Mouse (Mus musculus): ENCODE results near the gene Akirin2. TPM values are rescaled to one million over a fixed set of nuclear protein-coding genes. Genes with fewer than 3 reads are reported as not detected.

Akirin2 gene
- polyA plus RNA-seq, 1 experiment from 2014 or later = 61.3 TPM

DNA sequence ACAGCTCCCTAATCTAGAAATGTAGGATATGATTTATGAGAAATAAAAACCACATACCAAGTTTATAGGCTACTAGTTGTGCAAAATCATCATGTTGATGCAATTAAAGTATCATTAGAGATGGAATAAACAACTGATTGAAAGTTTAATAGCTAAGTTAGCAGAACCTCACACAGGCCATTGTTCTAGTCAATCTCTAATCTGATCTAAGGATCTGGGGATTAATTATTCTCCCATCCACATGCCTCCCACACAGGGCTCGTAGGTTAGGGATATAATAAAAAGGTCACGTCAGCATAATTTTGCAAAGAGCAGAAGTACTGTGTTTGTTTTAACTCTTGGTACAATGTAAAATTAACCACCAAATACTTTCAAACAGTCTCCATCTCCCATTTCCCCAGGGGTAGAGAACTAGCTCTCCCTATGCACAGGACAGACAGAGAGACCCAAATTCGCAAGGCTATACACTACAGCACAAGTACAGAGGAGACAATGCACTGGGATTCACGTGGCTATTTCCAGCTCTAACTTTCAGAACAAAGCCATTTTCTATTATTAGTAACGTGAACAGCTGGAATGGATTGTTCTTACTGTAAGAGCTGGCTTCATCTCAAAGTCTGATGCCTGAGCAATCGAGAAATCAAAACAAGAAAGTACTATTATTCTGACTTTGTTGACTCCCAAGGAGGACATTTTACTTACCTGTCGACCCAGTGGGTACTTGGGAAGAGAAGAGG, 34.3 kb downstream of the Akirin2 start:
- no peak for ATAC-seq (ENCODE audit: insufficient number of reproducible peaks, low FRiP score)
- Histone ChIP-seq H3K27me3 (replicated peaks) (no peaks in the 10 kb centered on the region), H3K4me2 (no peak overlapping the region), H3K9ac (no peak overlapping the region), H3K4me1 (replicated peaks) (peaks cover 12% of the 10 kb centered on the region), H3K9me3 (replicated peaks) (no peaks in the 10 kb centered on the region), H3K4me3 (no peak overlapping the region), H3K27ac (ENCODE audit: poor library complexity, severe bottlenecking) (0 out of 2 replicates have a peak overlapping the region, but pooled peaks have one; percentile 23), H3K36me3 (peaks cover 53% of the 10 kb centered on the region)
- 70% methylated on average over 7 of the region's 7 CpGs for WGBS

DNA sequence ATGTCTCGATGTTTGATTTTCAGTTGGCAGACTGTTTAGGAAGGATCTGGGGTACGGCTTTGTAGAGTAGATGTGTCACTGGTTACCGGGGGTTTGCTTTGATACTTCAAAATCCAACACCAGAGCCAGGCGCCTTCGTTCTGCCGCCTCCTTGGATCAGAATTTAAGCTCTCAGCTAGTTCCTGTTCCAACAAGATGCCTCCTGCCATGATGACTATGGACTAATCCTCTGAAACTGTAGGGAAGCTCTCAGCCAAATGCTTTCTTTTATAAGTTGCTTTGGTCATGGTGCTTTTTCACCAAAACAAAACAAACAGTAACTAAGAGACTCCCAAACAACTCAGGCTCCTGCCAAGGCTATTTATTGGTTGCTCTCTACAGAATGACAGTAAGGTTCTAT, 52.4 kb downstream of the Akirin2 start:
- ATAC-seq (ENCODE audit: insufficient number of reproducible peaks, low FRiP score) = no peak
- Histone ChIP-seq H3K4me1 (replicated peaks) (0 out of 2 replicates have a peak, but pooled peaks cover 5% of the 10 kb centered on the region), H3K27ac (ENCODE audit: poor library complexity, severe bottlenecking) (no peak overlapping the region), H3K4me2 (no peak overlapping the region), H3K36me3 (peaks cover 58% of the 10 kb centered on the region), H3K9ac (no peak overlapping the region), H3K27me3 (replicated peaks) (no peaks in the 10 kb centered on the region), H3K9me3 (replicated peaks) (no peaks in the 10 kb centered on the region), H3K4me3 (no peak overlapping the region)
- WGBS = 92% methylated on average over 6 of the region's 6 CpGs

DNA sequence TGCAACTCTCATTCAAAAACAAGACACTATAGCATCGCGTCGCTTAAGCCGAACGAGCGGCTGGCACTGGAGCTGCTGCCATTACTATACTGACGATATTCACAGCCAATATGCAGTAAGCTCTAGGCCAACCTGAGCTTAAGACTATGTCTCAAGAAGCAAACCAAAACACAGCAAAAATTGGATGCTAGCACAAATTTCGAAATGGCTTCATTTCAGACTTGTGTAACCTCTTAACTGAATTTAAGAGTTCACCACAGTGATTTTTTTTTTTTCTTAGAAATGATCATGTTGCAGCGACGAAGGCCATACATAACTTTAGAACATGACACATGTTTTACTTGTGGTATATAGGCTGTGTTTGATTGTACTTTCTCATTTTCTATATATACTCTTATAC, 55.9 kb downstream of the Akirin2 start:
- peaks cover 46% of the 10 kb centered on the region for H3K36me3 ChIP-seq

DNA sequence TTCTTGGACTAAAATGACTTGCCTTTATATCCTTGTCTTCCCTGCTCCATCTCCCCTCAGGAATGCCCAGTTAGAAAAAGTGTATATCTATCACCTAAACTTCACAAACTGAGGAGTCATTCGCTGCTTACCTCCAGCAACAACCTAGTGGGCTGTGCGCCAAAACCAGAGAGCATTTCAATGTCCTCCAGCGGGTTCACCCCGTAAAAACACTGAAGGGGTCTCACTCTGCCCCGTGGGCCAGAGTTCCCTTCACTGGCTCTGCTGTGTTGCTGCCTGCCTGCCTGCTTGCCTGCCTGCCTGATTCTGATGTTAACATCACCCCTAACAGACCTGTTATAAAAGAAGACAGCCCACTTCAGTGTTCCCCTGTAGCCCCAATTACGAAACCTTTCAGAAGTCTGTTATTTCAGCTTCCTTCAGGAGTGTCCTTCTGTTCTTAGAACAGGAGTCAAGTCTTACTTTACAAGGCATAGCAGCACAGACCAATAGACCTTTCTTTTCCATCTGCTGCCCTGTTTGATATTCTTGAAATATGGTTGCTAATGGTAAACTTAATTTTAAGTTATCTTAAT, 62.9 kb downstream of the Akirin2 start:
- no peaks in the 10 kb centered on the region for H3K9me3 ChIP-seq (replicated peaks)
- H3K4me2 ChIP-seq = peak overlapping the region; percentile 91
- H3K4me3 ChIP-seq = peak overlapping the region; percentile 96
- H3K27me3 ChIP-seq (replicated peaks) = no peaks in the 10 kb centered on the region
- H3K27ac ChIP-seq (ENCODE audit: poor library complexity, severe bottlenecking) = no peak overlapping the region
- H3K4me1 ChIP-seq (replicated peaks) = peaks cover 21% of the 10 kb centered on the region
- WGBS = 76% methylated on average over 6 of the region's 6 CpGs
- H3K36me3 ChIP-seq = peaks cover 7% of the 10 kb centered on the region
- ATAC-seq (ENCODE audit: insufficient number of reproducible peaks, low FRiP score) = no peak
- H3K9ac ChIP-seq = peak overlapping the region; percentile 97

More for the DNA sequence above, 55.9 kb downstream of the Akirin2 start:
- Histone ChIP-seq H3K27me3 (replicated peaks) (no peaks in the 10 kb centered on the region), H3K4me2 (no peak overlapping the region), H3K9ac (no peak overlapping the region), H3K4me3 (no peak overlapping the region), H3K27ac (ENCODE audit: poor library complexity, severe bottlenecking) (no peak overlapping the region), H3K4me1 (replicated peaks) (0 out of 2 replicates have a peak, but pooled peaks cover 5% of the 10 kb centered on the region), H3K9me3 (replicated peaks) (no peaks in the 10 kb centered on the region)
- WGBS = 95% methylated on average over 10 of the region's 10 CpGs
- ATAC-seq (ENCODE audit: insufficient number of reproducible peaks, low FRiP score) = no peak

DNA sequence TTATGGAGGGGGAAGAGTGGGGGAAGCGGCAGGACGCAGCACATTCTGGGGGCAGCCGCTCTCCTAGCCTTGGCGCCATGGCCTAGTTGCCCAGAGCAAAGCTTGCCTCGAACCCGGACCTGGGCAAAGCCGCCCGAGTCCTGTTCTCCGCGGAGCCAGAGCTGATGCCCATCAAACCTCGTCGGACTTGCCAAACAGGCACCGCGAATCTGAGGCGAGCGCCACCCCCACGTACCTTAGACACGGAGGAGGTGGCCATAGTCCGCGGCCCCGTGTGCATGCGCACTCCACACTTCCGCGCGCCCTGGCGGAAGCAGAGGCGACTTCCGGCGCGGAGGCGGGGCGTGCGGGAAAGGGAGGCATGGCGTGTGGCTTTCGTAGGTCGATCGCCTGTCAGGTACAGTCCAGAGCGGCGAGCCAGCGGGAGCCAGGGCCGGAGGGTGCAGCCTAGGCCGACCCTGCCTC, 63.9 kb downstream of the Akirin2 start, which contains the start of the genes Orc3 and Rars2:
Gene Orc3 (minus strand): TSS at position 315 of the 465 bp plus-strand sequence.
Gene Rars2 (plus strand): TSS at position 328 of the 465 bp plus-strand sequence.
- Histone ChIP-seq H3K4me1 (replicated peaks) (peaks cover 21% of the 10 kb centered on the region), H3K4me2 (peak within 1 kb of the TSS; percentile 91), H3K27me3 (replicated peaks) (no peaks in the 10 kb centered on the region), H3K36me3 (peaks cover 2% of the 10 kb centered on the region; the same call in 1 of the 2 replicates), H3K4me3 (peak within 1 kb of the TSS; percentile 96), H3K27ac (ENCODE audit: poor library complexity, severe bottlenecking) (peak within 1 kb of the TSS; percentile 92), H3K9ac (peak within 1 kb of the TSS; percentile 97), H3K9me3 (replicated peaks) (no peaks in the 10 kb centered on the region)
- under 1% methylated on average over 42 of the region's 42 CpGs for WGBS
- ATAC-seq (ENCODE audit: insufficient number of reproducible peaks, low FRiP score) = peak; percentile 98

DNA sequence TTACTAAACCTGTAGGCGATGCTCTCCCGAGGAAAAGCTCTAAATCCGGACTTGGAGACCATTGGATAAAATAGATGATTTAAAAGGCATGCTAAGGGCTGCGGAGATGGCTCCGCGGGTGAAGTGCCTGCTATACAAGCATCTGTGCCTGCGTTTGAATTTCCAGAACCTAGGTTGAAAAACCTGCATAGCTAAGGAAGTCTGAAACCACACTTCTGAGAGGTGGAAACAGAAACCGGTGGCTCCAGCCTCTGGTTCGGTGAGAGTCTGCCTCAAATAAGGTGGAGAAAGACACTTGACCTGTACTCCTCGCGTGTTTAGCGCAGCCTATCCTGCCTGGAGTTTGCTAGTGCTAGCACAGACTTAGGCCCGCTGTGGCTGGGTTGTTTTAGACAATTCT, 64.6 kb downstream of the Akirin2 start:
- H3K9me3 ChIP-seq (replicated peaks) = no peaks in the 10 kb centered on the region
- H3K9ac ChIP-seq = peak overlapping the region; percentile 97
- H3K4me1 ChIP-seq (replicated peaks) = peaks cover 21% of the 10 kb centered on the region
- peak overlapping the region; percentile 96 for H3K4me3 ChIP-seq
- H3K36me3 ChIP-seq = no peaks in the 10 kb centered on the region
- ATAC-seq (ENCODE audit: insufficient number of reproducible peaks, low FRiP score) = no peak
- WGBS = 2% methylated on average over 13 of the region's 13 CpGs
- H3K27ac ChIP-seq (ENCODE audit: poor library complexity, severe bottlenecking) = peak overlapping the region; percentile 92; the same call in 1 of the 2 replicates
- peak overlapping the region; percentile 91 for H3K4me2 ChIP-seq
- H3K27me3 ChIP-seq (replicated peaks) = no peaks in the 10 kb centered on the region

DNA sequence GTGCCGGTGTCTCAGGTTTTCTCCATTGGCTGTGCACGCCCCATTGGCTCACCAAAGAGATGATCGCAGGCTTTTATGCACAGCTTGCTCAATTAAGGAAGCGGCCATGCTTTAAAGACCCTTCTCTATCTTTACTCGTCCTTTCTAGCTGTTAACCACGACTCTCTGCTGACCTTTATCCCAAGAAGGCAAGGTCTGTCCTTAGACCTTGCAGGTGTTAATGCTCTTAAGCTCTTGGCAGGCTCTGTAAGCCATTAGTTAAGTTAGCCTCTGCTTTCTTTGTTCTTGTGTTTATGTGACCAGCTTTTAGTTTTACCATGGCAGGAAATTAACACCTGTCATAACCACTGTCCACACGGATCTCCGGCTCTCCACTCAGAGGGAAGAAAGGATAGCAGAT, 65.4 kb downstream of the Akirin2 start:
- Histone ChIP-seq H3K27ac (ENCODE audit: poor library complexity, severe bottlenecking) (no peak overlapping the region), H3K9ac (0 out of 2 replicates have a peak overlapping the region, but pooled peaks have one; percentile 97), H3K4me1 (replicated peaks) (peaks cover 21% of the 10 kb centered on the region), H3K9me3 (replicated peaks) (no peaks in the 10 kb centered on the region), H3K4me3 (peak overlapping the region; percentile 96; the same call in 1 of the 2 replicates), H3K27me3 (replicated peaks) (no peaks in the 10 kb centered on the region), H3K36me3 (no peaks in the 10 kb centered on the region), H3K4me2 (peak overlapping the region; percentile 91)
- no peak for ATAC-seq (ENCODE audit: insufficient number of reproducible peaks, low FRiP score)
- WGBS = 82% methylated on average over 8 of the region's 8 CpGs

Other genes starting within 250 kb of the Akirin2 start
- 76.2 and 82.2 TPM in 2 replicates for gene Orc3, start 64.0 kb downstream of the Akirin2 start, polyA plus RNA-seq (2016; fragmentation: Nextera tagmentation; extraction: Ambion mirVana)
- gene Rars2, start 64.0 kb downstream of the Akirin2 start, polyA plus RNA-seq (2016; fragmentation: Nextera tagmentation; extraction: Ambion mirVana) = 53.7 and 62.1 TPM in 2 replicates
- gene Slc35a1, start 136.5 kb downstream of the Akirin2 start, polyA plus RNA-seq (2016; fragmentation: Nextera tagmentation; extraction: Ambion mirVana) = 46.1 and 48.6 TPM in 2 replicates
- 0.15 TPM in 1 of 2 replicates, not detected in the other for gene Cfap206, start 179.3 kb downstream of the Akirin2 start, polyA plus RNA-seq (2016; fragmentation: Nextera tagmentation; extraction: Ambion mirVana)
- gene Gm136, start 205.3 kb downstream of the Akirin2 start, polyA plus RNA-seq (2016; fragmentation: Nextera tagmentation; extraction: Ambion mirVana) = not detected in 2 replicates
- gene Smim8, start 227.5 kb downstream of the Akirin2 start, polyA plus RNA-seq (2016; fragmentation: Nextera tagmentation; extraction: Ambion mirVana) = 53.7 TPM in 2 replicates

Data from heart, embryonic 12.5 days (tissue).